Mouse (Mus musculus): ENCODE results near the gene Ccdc33. TPM values are rescaled to one million over a fixed set of nuclear protein-coding genes. Genes with fewer than 3 reads are reported as not detected.

Ccdc33 gene
- polyA plus RNA-seq, 1 experiment from 2014 or later: 0.08 TPM

GRCm38 (mm10) chr9:58035951-58036698 lies 82.5 kb downstream of the Ccdc33 start:
- no peaks in the 10 kb centered on the region for H3K9me3 ChIP-seq (ENCODE audit: control insufficient read depth, low read length)
- H3K27ac ChIP-seq (ENCODE audit: low read depth, low read length): no peak overlapping the region
- 83% methylated on average over 7 of the region's 7 CpGs for WGBS
- no peak overlapping the region for H3K4me3 ChIP-seq (ENCODE audit: low read depth, low read length)
- H3K27me3 ChIP-seq (ENCODE audit: control insufficient read depth, insufficient read depth, low read length): no peaks in the 10 kb centered on the region
- no peak overlapping the region for H3K4me2 ChIP-seq (ENCODE audit: low read depth)
- peaks cover 8% of the 10 kb centered on the region for H3K4me1 ChIP-seq (ENCODE audit: control insufficient read depth, insufficient read depth, low read length)
- ATAC-seq (ENCODE audit: insufficient read depth, low FRiP score, low TSS enrichment) (no peak), DNase-seq (ENCODE audit: low spot score) (no peak)
- H3K9ac ChIP-seq (ENCODE audit: low read length): no peak overlapping the region
- no peaks in the 10 kb centered on the region for H3K36me3 ChIP-seq (ENCODE audit: control insufficient read depth, insufficient read depth, low read length)

- no peak overlapping the region for H3K4me3 ChIP-seq (ENCODE audit: low read depth, low read length)
- no peaks in the 10 kb centered on the region for H3K9me3 ChIP-seq (ENCODE audit: control insufficient read depth, low read length)
- peaks cover 2% of the 10 kb centered on the region for H3K4me1 ChIP-seq (ENCODE audit: control insufficient read depth, insufficient read depth, low read length)
- ATAC-seq (ENCODE audit: insufficient read depth, low FRiP score, low TSS enrichment) (no peak), DNase-seq (ENCODE audit: low spot score) (no peak)
- H3K27ac ChIP-seq (ENCODE audit: low read depth, low read length): no peak overlapping the region
- H3K4me2 ChIP-seq (ENCODE audit: low read depth): no peak overlapping the region
- WGBS: 84% methylated on average over 2 of the region's 2 CpGs
- H3K27me3 ChIP-seq (ENCODE audit: control insufficient read depth, insufficient read depth, low read length): no peaks in the 10 kb centered on the region
- no peaks in the 10 kb centered on the region for H3K36me3 ChIP-seq (ENCODE audit: control insufficient read depth, insufficient read depth, low read length)
- no peak overlapping the region for H3K9ac ChIP-seq (ENCODE audit: low read length)
Measured at GRCm38 (mm10) chr9:58035519-58035918, 83.1 kb downstream of the Ccdc33 start.

- H3K36me3 ChIP-seq (ENCODE audit: control insufficient read depth, insufficient read depth, low read length): no peaks in the 10 kb centered on the region
- 89% methylated on average over 5 of the region's 5 CpGs for WGBS
Measured at GRCm38 (mm10) chr9:58031895-58032294, 86.7 kb downstream of the Ccdc33 start.

GRCm38 (mm10) chr9:58029635-58030034 lies 89.0 kb downstream of the Ccdc33 start:
- Histone ChIP-seq H3K9ac (ENCODE audit: low read length) (no peak overlapping the region), H3K4me3 (ENCODE audit: low read depth, low read length) (no peak overlapping the region), H3K27ac (ENCODE audit: low read depth, low read length) (no peak overlapping the region), H3K9me3 (ENCODE audit: control insufficient read depth, low read length) (no peaks in the 10 kb centered on the region), H3K4me2 (ENCODE audit: low read depth) (no peak overlapping the region), H3K4me1 (ENCODE audit: control insufficient read depth, insufficient read depth, low read length) (no peaks in the 10 kb centered on the region), H3K27me3 (ENCODE audit: control insufficient read depth, insufficient read depth, low read length) (no peaks in the 10 kb centered on the region), H3K36me3 (ENCODE audit: control insufficient read depth, insufficient read depth, low read length) (no peaks in the 10 kb centered on the region)
- DNase-seq (ENCODE audit: low spot score) (no peak), ATAC-seq (ENCODE audit: insufficient read depth, low FRiP score, low TSS enrichment) (no peak)
- 86% methylated on average over 6 of the region's 6 CpGs for WGBS

More at GRCm38 (mm10) chr9:58031895-58032294, 86.7 kb downstream of the Ccdc33 start:
- Histone ChIP-seq H3K27ac (ENCODE audit: low read depth, low read length) (no peak overlapping the region), H3K4me3 (ENCODE audit: low read depth, low read length) (no peak overlapping the region), H3K27me3 (ENCODE audit: control insufficient read depth, insufficient read depth, low read length) (no peaks in the 10 kb centered on the region), H3K4me2 (ENCODE audit: low read depth) (no peak overlapping the region), H3K9ac (ENCODE audit: low read length) (no peak overlapping the region), H3K4me1 (ENCODE audit: control insufficient read depth, insufficient read depth, low read length) (no peaks in the 10 kb centered on the region), H3K9me3 (ENCODE audit: control insufficient read depth, low read length) (no peaks in the 10 kb centered on the region)
- ATAC-seq (ENCODE audit: insufficient read depth, low FRiP score, low TSS enrichment): no peak
- DNase-seq (ENCODE audit: low spot score): no peak

DNA sequence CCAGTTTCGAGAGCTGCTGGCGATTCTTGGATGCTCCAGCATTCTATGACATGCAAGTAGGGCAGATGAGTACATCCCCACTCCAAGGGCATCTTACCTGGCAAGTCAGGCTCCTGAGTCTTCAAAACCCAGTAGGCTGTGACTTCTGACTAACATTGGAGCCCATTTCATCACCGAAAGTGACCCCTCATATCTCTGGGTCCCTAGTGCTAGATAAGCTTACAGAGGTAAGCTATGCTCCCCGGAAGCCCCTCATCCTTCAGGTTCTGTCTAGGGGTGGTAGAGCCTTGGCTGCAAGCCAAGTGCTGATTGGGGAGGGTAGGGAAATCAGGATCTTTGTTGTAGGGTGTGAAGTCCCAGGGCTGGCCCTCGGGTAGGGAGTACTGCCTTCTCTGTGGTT lies 89.8 kb downstream of the Ccdc33 start:
- H3K36me3 ChIP-seq (ENCODE audit: control insufficient read depth, insufficient read depth, low read length): no peaks in the 10 kb centered on the region
- H3K27ac ChIP-seq (ENCODE audit: low read depth, low read length): no peak overlapping the region
- no peak overlapping the region for H3K4me3 ChIP-seq (ENCODE audit: low read depth, low read length)
- H3K27me3 ChIP-seq (ENCODE audit: control insufficient read depth, insufficient read depth, low read length): no peaks in the 10 kb centered on the region
- no peaks in the 10 kb centered on the region for H3K4me1 ChIP-seq (ENCODE audit: control insufficient read depth, insufficient read depth, low read length)
- WGBS: 77% methylated on average over 5 of the region's 5 CpGs
- ATAC-seq (ENCODE audit: insufficient read depth, low FRiP score, low TSS enrichment): no peak
- no peak overlapping the region for H3K9ac ChIP-seq (ENCODE audit: low read length)
- no peaks in the 10 kb centered on the region for H3K9me3 ChIP-seq (ENCODE audit: control insufficient read depth, low read length)
- no peak overlapping the region for H3K4me2 ChIP-seq (ENCODE audit: low read depth)
- DNase-seq (ENCODE audit: low spot score): no peak

- Histone ChIP-seq H3K9ac (ENCODE audit: low read length) (no peak overlapping the region), H3K27me3 (ENCODE audit: control insufficient read depth, insufficient read depth, low read length) (no peaks in the 10 kb centered on the region), H3K9me3 (ENCODE audit: control insufficient read depth, low read length) (no peaks in the 10 kb centered on the region), H3K27ac (ENCODE audit: low read depth, low read length) (no peak overlapping the region), H3K4me2 (ENCODE audit: low read depth) (no peak overlapping the region), H3K4me1 (ENCODE audit: control insufficient read depth, insufficient read depth, low read length) (no peaks in the 10 kb centered on the region), H3K36me3 (ENCODE audit: control insufficient read depth, insufficient read depth, low read length) (no peaks in the 10 kb centered on the region), H3K4me3 (ENCODE audit: low read depth, low read length) (no peak overlapping the region)
- WGBS: 32% methylated on average over 2 of the region's 2 CpGs
- DNase-seq (ENCODE audit: low spot score) (no peak), ATAC-seq (ENCODE audit: insufficient read depth, low FRiP score, low TSS enrichment) (no peak)
Measured at GRCm38 (mm10) chr9:58027426-58028180, 91.0 kb downstream of the Ccdc33 start.

- H3K4me2 ChIP-seq (ENCODE audit: low read depth): no peak overlapping the region
- H3K36me3 ChIP-seq (ENCODE audit: control insufficient read depth, insufficient read depth, low read length): no peaks in the 10 kb centered on the region
- H3K27ac ChIP-seq (ENCODE audit: low read depth, low read length): no peak overlapping the region
- no peaks in the 10 kb centered on the region for H3K9me3 ChIP-seq (ENCODE audit: control insufficient read depth, low read length)
- H3K27me3 ChIP-seq (ENCODE audit: control insufficient read depth, insufficient read depth, low read length): no peaks in the 10 kb centered on the region
- no peak for DNase-seq (ENCODE audit: low spot score)
- H3K4me3 ChIP-seq (ENCODE audit: low read depth, low read length): no peak overlapping the region
- H3K9ac ChIP-seq (ENCODE audit: low read length): no peak overlapping the region
- WGBS: 89% methylated on average over 9 of the region's 9 CpGs
- no peaks in the 10 kb centered on the region for H3K4me1 ChIP-seq (ENCODE audit: control insufficient read depth, insufficient read depth, low read length)
- ATAC-seq (ENCODE audit: insufficient read depth, low FRiP score, low TSS enrichment): no peak
Measured at GRCm38 (mm10) chr9:58025995-58026394, 92.6 kb downstream of the Ccdc33 start.

DNA sequence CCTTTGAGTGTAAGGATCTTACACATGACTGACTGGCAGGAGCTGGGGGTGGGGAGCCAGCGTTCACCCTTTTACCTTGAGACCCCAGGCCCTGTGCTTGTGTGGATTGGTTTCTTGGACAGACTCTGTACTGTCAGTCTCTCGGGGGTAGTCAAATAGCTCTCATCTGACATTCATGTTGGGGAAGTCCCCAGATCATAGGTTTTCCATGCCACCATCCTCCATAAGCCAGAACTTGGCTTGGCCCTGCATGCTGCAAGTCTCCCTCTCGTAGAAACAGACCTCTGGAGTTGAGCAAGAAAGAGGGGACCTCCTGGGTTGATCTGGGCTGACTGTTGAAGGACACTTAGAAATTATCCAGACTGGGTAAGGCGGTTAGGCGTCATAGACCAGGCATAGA lies 100.2 kb downstream of the Ccdc33 start:
- DNase-seq (ENCODE audit: low spot score) (no peak), ATAC-seq (ENCODE audit: insufficient read depth, low FRiP score, low TSS enrichment) (no peak)
- no peaks in the 10 kb centered on the region for H3K36me3 ChIP-seq (ENCODE audit: control insufficient read depth, insufficient read depth, low read length)
- H3K9ac ChIP-seq (ENCODE audit: low read length): no peak overlapping the region
- H3K4me1 ChIP-seq (ENCODE audit: control insufficient read depth, insufficient read depth, low read length): no peaks in the 10 kb centered on the region
- H3K27ac ChIP-seq (ENCODE audit: low read depth, low read length): no peak overlapping the region
- WGBS: 92% methylated on average over 5 of the region's 5 CpGs
- no peaks in the 10 kb centered on the region for H3K27me3 ChIP-seq (ENCODE audit: control insufficient read depth, insufficient read depth, low read length)
- H3K4me3 ChIP-seq (ENCODE audit: low read depth, low read length): no peak overlapping the region
- no peaks in the 10 kb centered on the region for H3K9me3 ChIP-seq (ENCODE audit: control insufficient read depth, low read length)
- no peak overlapping the region for H3K4me2 ChIP-seq (ENCODE audit: low read depth)

DNA sequence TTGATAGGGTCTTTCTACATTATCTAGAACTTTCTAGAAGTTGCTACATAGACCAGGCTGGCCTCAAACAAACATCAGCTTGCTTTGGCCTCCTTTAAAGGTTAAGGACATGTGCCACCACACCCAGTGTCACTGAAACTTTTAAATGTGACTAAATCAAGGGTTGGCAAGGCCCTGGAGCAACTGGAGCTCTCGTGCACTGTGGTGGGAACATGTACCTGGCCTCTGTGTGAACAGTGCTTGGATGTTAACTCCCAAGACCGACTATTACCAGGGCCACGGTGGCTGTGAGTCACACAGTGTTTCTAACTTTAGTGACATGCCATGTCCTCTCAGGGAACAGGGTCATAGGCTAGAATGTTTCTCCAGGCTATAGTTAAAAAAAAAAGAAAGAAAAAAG lies 101.7 kb downstream of the Ccdc33 start:
- H3K36me3 ChIP-seq (ENCODE audit: control insufficient read depth, insufficient read depth, low read length): no peaks in the 10 kb centered on the region
- H3K4me3 ChIP-seq (ENCODE audit: low read depth, low read length): no peak overlapping the region
- ATAC-seq (ENCODE audit: insufficient read depth, low FRiP score, low TSS enrichment) (no peak), DNase-seq (ENCODE audit: low spot score) (no peak)
- no peaks in the 10 kb centered on the region for H3K9me3 ChIP-seq (ENCODE audit: control insufficient read depth, low read length)
- H3K4me2 ChIP-seq (ENCODE audit: low read depth): no peak overlapping the region
- H3K27me3 ChIP-seq (ENCODE audit: control insufficient read depth, insufficient read depth, low read length): no peaks in the 10 kb centered on the region
- no peak overlapping the region for H3K27ac ChIP-seq (ENCODE audit: low read depth, low read length)
- no peaks in the 10 kb centered on the region for H3K4me1 ChIP-seq (ENCODE audit: control insufficient read depth, insufficient read depth, low read length)
- WGBS: 78% methylated on average over 3 of the region's 3 CpGs
- no peak overlapping the region for H3K9ac ChIP-seq (ENCODE audit: low read length)

Data from neural tube, embryonic 11.5 days (tissue).